8 mouse cellular contexts compared by ENCODE assay signal in genomic region chr19:5106074-5106473, GRCm38 (mm10). TPM values are rescaled to one million over a fixed set of nuclear protein-coding genes. Genes with fewer than 3 reads are reported as not detected.
DNase-seq lines count a peak whose midpoint lies in the region; ATAC-seq lines count a peak whose summit lies in the region.

No protein-coding gene starts in this region.

- H3K36me3 ChIP-seq in heart, embryonic 16.5 days (ENCODE audit: control insufficient read depth, insufficient read depth) = peaks cover 41% of the 10 kb centered on the region
- H3K36me3 ChIP-seq in limb, embryonic 11.5 days (ENCODE audit: control insufficient read depth, insufficient read depth, low read length) = peaks cover 25% of the 10 kb centered on the region; the same call in 1 of the 2 replicates
- peaks cover 72% of the 10 kb centered on the region for H3K36me3 ChIP-seq in neural tube, embryonic 15.5 days

- H3K9ac ChIP-seq in heart, embryonic 16.5 days (ENCODE audit: low read length) = peak overlapping the region; percentile 96
- H3K9ac ChIP-seq in limb, embryonic 11.5 days (ENCODE audit: low read length) = peak overlapping the region; percentile 89
- H3K9ac ChIP-seq in neural tube, embryonic 15.5 days (replicated peaks) = peak overlapping the region; percentile 91

- WGBS in heart, embryonic 16.5 days = 5% methylated on average over 9 of the region's 9 CpGs
- WGBS in limb, embryonic 11.5 days = 16% methylated on average over 9 of the region's 9 CpGs
- WGBS in neural tube, embryonic 15.5 days = 23% methylated on average over 9 of the region's 9 CpGs

- DNase-seq in CD4-positive, CD25-positive, alpha-beta regulatory T cell, adult 2 months (ENCODE audit: low read depth, low spot score) = peak; percentile 32
- DNase-seq in MN1 (ENCODE audit: low spot score) = peak; percentile 23
- DNase-seq in limb, embryonic 11.5 days (ENCODE audit: low spot score) = no peak
- DNase-seq in layer of hippocampus, postnatal 36 days = no peak

- no peaks in the 10 kb centered on the region for H3K27me3 ChIP-seq in heart, embryonic 16.5 days (ENCODE audit: control insufficient read depth, insufficient read depth, low read length)
- H3K27me3 ChIP-seq in limb, embryonic 11.5 days (ENCODE audit: control insufficient read depth, insufficient read depth, low read length) = no peaks in the 10 kb centered on the region
- no peaks in the 10 kb centered on the region for H3K27me3 ChIP-seq in neural tube, embryonic 15.5 days (replicated peaks)

- H3K9me3 ChIP-seq in heart, embryonic 16.5 days (replicated peaks; ENCODE audit: control insufficient read depth, low read length) = no peaks in the 10 kb centered on the region
- H3K9me3 ChIP-seq in limb, embryonic 11.5 days (ENCODE audit: control insufficient read depth, low read length) = no peaks in the 10 kb centered on the region
- no peaks in the 10 kb centered on the region for H3K9me3 ChIP-seq in neural tube, embryonic 15.5 days (replicated peaks)

- peaks cover 11% of the 10 kb centered on the region for H3K4me1 ChIP-seq in heart, embryonic 16.5 days (ENCODE audit: control insufficient read depth, insufficient read depth, low read length)
- H3K4me1 ChIP-seq in limb, embryonic 11.5 days (ENCODE audit: control insufficient read depth, insufficient read depth, low read length) = peaks cover 6% of the 10 kb centered on the region; the same call in 1 of the 2 replicates
- peaks cover 18% of the 10 kb centered on the region for H3K4me1 ChIP-seq in neural tube, embryonic 15.5 days

- H3K4me3 ChIP-seq in heart, embryonic 16.5 days (ENCODE audit: low read length) = peak overlapping the region; percentile 79
- H3K4me3 ChIP-seq in limb, embryonic 11.5 days (ENCODE audit: low read depth, low read length) = peak overlapping the region; percentile 83
- H3K4me3 ChIP-seq in neural tube, embryonic 15.5 days (replicated peaks) = peak overlapping the region; percentile 73

- ATAC-seq in CD4-positive, CD25-positive, alpha-beta regulatory T cell, adult 4 months = no peak
- ATAC-seq in heart, embryonic 16.5 days (replicated peaks; ENCODE audit: extremely low read depth, insufficient read depth, low FRiP score) = no peak
- ATAC-seq in limb, embryonic 11.5 days (ENCODE audit: insufficient number of reproducible peaks, low FRiP score, low TSS enrichment, low read depth) = no peak
- no peak for ATAC-seq in neural tube, embryonic 15.5 days (ENCODE audit: low FRiP score)
- no peak for ATAC-seq in frontal cortex, adult (ENCODE audit: low TSS enrichment)

- peak overlapping the region; percentile 93 for H3K4me2 ChIP-seq in heart, embryonic 16.5 days (ENCODE audit: low read depth, low read length)
- H3K4me2 ChIP-seq in limb, embryonic 11.5 days (ENCODE audit: low read depth, severe bottlenecking) = peak overlapping the region; percentile 89
- H3K4me2 ChIP-seq in neural tube, embryonic 15.5 days = peak overlapping the region; percentile 83

- H3K27ac ChIP-seq in heart, embryonic 16.5 days (ENCODE audit: low read length) = peak overlapping the region; percentile 89
- peak overlapping the region; percentile 84 for H3K27ac ChIP-seq in limb, embryonic 11.5 days (replicated peaks; ENCODE audit: low read depth, low read length)
- peak overlapping the region; percentile 99 for H3K27ac ChIP-seq in neural tube, embryonic 15.5 days (replicated peaks)

RNA-seq across cellular contexts. Expression of gene Rab1b, which starts 0.8 kb away (rescaled TPM):
- 100 to 1,000 TPM in 1 of 2 experiments, 10 to 100 TPM in 1; 91.1 to 113 TPM for polyA plus RNA-seq in CD4-positive, CD25-positive, alpha-beta regulatory T cell, adult 4 months (2017; shearing (Covaris generic))
- polyA plus RNA-seq in heart, embryonic 16.5 days (2015; fragmentation: Nextera tagmentation; extraction: Ambion mirVana) = 227 and 233 TPM in 2 replicates
- polyA plus RNA-seq in limb, embryonic 11.5 days (2014; fragmentation: Nextera tagmentation; extraction: Ambion mirVana) = 242 and 244 TPM in 2 replicates
- polyA plus RNA-seq in neural tube, embryonic 15.5 days (2015; fragmentation: Nextera tagmentation; extraction: Ambion mirVana) = 205 and 218 TPM in 2 replicates
- 100 to 1,000 TPM; 162 to 163 TPM for total RNA-seq in layer of hippocampus, postnatal 36 days (2021)

RNA-seq across cellular contexts. Expression of gene Cnih2, which starts 7.8 kb away (rescaled TPM):
- under 1 TPM in 1 of 2 experiments, not detected in 1; 0.55 TPM for polyA plus RNA-seq in CD4-positive, CD25-positive, alpha-beta regulatory T cell, adult 4 months (2017; shearing (Covaris generic))
- polyA plus RNA-seq in heart, embryonic 16.5 days (2015; fragmentation: Nextera tagmentation; extraction: Ambion mirVana) = 2.3 and 2.8 TPM in 2 replicates
- polyA plus RNA-seq in limb, embryonic 11.5 days (2014; fragmentation: Nextera tagmentation; extraction: Ambion mirVana) = 33.8 and 36.3 TPM in 2 replicates
- 294 and 369 TPM in 2 replicates for polyA plus RNA-seq in neural tube, embryonic 15.5 days (2015; fragmentation: Nextera tagmentation; extraction: Ambion mirVana)
- total RNA-seq in layer of hippocampus, postnatal 36 days (2021) = 100 to 1,000 TPM; 673 to 729 TPM

RNA-seq across cellular contexts. Expression of gene Klc2, which starts 12.3 kb away (rescaled TPM):
- polyA plus RNA-seq in CD4-positive, CD25-positive, alpha-beta regulatory T cell, adult 4 months (2017; shearing (Covaris generic)) = 1 to 10 TPM; 4.3 to 5.0 TPM
- 19.3 and 22.7 TPM in 2 replicates for polyA plus RNA-seq in heart, embryonic 16.5 days (2015; fragmentation: Nextera tagmentation; extraction: Ambion mirVana)
- polyA plus RNA-seq in limb, embryonic 11.5 days (2014; fragmentation: Nextera tagmentation; extraction: Ambion mirVana) = 21.2 and 23.8 TPM in 2 replicates
- polyA plus RNA-seq in neural tube, embryonic 15.5 days (2015; fragmentation: Nextera tagmentation; extraction: Ambion mirVana) = 82.4 and 94.5 TPM in 2 replicates
- total RNA-seq in layer of hippocampus, postnatal 36 days (2021) = 100 to 1,000 TPM; 224 to 226 TPM

RNA-seq across cellular contexts. Expression of gene Yif1a, which starts 17.7 kb away (rescaled TPM):
- 10 to 100 TPM; 58.1 to 67.8 TPM for polyA plus RNA-seq in CD4-positive, CD25-positive, alpha-beta regulatory T cell, adult 4 months (2017; shearing (Covaris generic))
- polyA plus RNA-seq in heart, embryonic 16.5 days (2015; fragmentation: Nextera tagmentation; extraction: Ambion mirVana) = 94.1 and 98.6 TPM in 2 replicates
- 68.5 and 71.2 TPM in 2 replicates for polyA plus RNA-seq in limb, embryonic 11.5 days (2014; fragmentation: Nextera tagmentation; extraction: Ambion mirVana)
- 56.8 and 66.1 TPM in 2 replicates for polyA plus RNA-seq in neural tube, embryonic 15.5 days (2015; fragmentation: Nextera tagmentation; extraction: Ambion mirVana)
- total RNA-seq in layer of hippocampus, postnatal 36 days (2021) = 10 to 100 TPM; 21.1 to 21.5 TPM

RNA-seq across cellular contexts. Expression of gene Tmem151a, which starts 20.7 kb away (rescaled TPM):
- polyA plus RNA-seq in CD4-positive, CD25-positive, alpha-beta regulatory T cell, adult 4 months (2017; shearing (Covaris generic)) = not detected
- 3.2 and 4.6 TPM in 2 replicates for polyA plus RNA-seq in heart, embryonic 16.5 days (2015; fragmentation: Nextera tagmentation; extraction: Ambion mirVana)
- 1.1 and 2.2 TPM in 2 replicates for polyA plus RNA-seq in limb, embryonic 11.5 days (2014; fragmentation: Nextera tagmentation; extraction: Ambion mirVana)
- 29.7 and 38.5 TPM in 2 replicates for polyA plus RNA-seq in neural tube, embryonic 15.5 days (2015; fragmentation: Nextera tagmentation; extraction: Ambion mirVana)
- 100 to 1,000 TPM; 116 to 117 TPM for total RNA-seq in layer of hippocampus, postnatal 36 days (2021)

Comparison
In these comparisons a context has a peak if more than half of its experiments do, and no peak if none do; other contexts are left out.
1. DNase-seq: peak in CD4-positive, CD25-positive, alpha-beta regulatory T cell, adult 2 months (single experiment) and MN1 (single experiment); none in limb, embryonic 11.5 days (single experiment) and layer of hippocampus, postnatal 36 days (0 of 2).
2. Peak in every context shown above with its lines, with median percentiles within 50 percentile points of each other: H3K27ac ChIP-seq, H3K4me2 ChIP-seq, H3K4me3 ChIP-seq and H3K9ac ChIP-seq.